Mouse (Mus musculus) small intestine, adult 2 months (tissue): ENCODE data around the gene Zfp493. TPM values are rescaled to one million over a fixed set of nuclear protein-coding genes. Genes with fewer than 3 reads are reported as not detected.
"Not testable (repeated sequence)": the region's sequence is repeated elsewhere in the genome, so short reads cannot be mapped to it uniquely, and the experiment has no call there.

Experiments used
- H3K27ac ChIP-seq: fragments of 200-500 bp; 2 replicates; pipeline ENCODE4 v1.5.1; 2012; ENCODE audit warnings: low read depth, low read length, control low read depth, inconsistent platforms; ENCODE audit not compliant: insufficient read depth
- H3K27me3 ChIP-seq: fragments of 200-500 bp; 2 replicates; pipeline ENCODE4 v1.6.1; 2012; ENCODE audit warnings: mild to moderate bottlenecking, moderate library complexity, low read length, inconsistent platforms; ENCODE audit not compliant: control insufficient read depth, insufficient read depth
- H3K36me3 ChIP-seq: fragments of 200-500 bp; 2 replicates; pipeline ENCODE4 v1.6.1; 2012; ENCODE audit warnings: mild to moderate bottlenecking, low read length, control low read depth, inconsistent platforms; ENCODE audit not compliant: control insufficient read depth, insufficient read depth
- H3K4me1 ChIP-seq: fragments of 200-500 bp; 2 replicates; pipeline ENCODE4 v1.6.1; 2012; ENCODE audit warnings: low read length, inconsistent platforms, mixed read lengths; ENCODE audit not compliant: control insufficient read depth, insufficient read depth, insufficient read length
- H3K4me3 ChIP-seq: fragments of 200-500 bp; 2 replicates; pipeline ENCODE4 v1.5.1; 2012; ENCODE audit warnings: low read depth, mild to moderate bottlenecking, control low read depth, inconsistent platforms, low read length, moderate library complexity
- CTCF ChIP-seq: fragments of 200-500 bp; IDR thresholded peaks from 2 replicates; pipeline ENCODE4 v1.5.1; 2012; ENCODE audit warnings: low read depth, mild to moderate bottlenecking, control low read depth, inconsistent platforms, low read length, moderate library complexity, mixed read lengths; ENCODE audit not compliant: insufficient replicate concordance, insufficient read length; ENCODE audit errors: extremely low read depth
- POLR2A ChIP-seq: fragments of 200-500 bp; IDR thresholded peaks from 2 replicates; pipeline ENCODE4 v1.6.1; 2012; ENCODE audit warnings: low read depth, mild to moderate bottlenecking, control low read depth, inconsistent platforms, low read length, moderate library complexity
- WGBS: fragments of 180-500 bp; shearing (Covaris S2); methylation state at CpG from one replicate; pipeline ENCODE4 v1.1.7; 2018; 5-methylcytosine and 5-hydroxymethylcytosine counted together
- polyA plus RNA-seq: library from polyadenylated mRNA; depleted of rRNA; stranded (reverse); fragments of >200 nt; gene quantifications from 2 replicates; pipeline ENCODE4 v1.2.3, GENCODE M21; 2012; rRNA removed

Gene Zfp493
- polyA plus RNA-seq, 1 experiment = 0.22 TPM

- H3K4me3 ChIP-seq = peak within 1 kb of the TSS; percentile 86
- TF ChIP-seq POLR2A (no peak), CTCF (no peak)
- no peaks in the 10 kb centered on the region for H3K27me3 ChIP-seq
- 2% methylated on average over 31 of the region's 31 CpGs for WGBS
- H3K4me1 ChIP-seq = peaks cover 2% of the 10 kb centered on the region; the same call in 1 of the 2 replicates
- peak within 1 kb of the TSS; percentile 96 for H3K27ac ChIP-seq
- peaks cover 4% of the 10 kb centered on the region for H3K36me3 ChIP-seq
These were observed 34.5 kb downstream of the Zfp493 start, which contains the start of gene Zfp273 for GRCm38 (mm10) chr13:67813710-67814660. Gene Zfp273 (plus strand): TSS chr13:67813740.

- H3K36me3 ChIP-seq = peaks cover 14% of the 10 kb centered on the region
- H3K4me3 ChIP-seq = no peak overlapping the region
- H3K27ac ChIP-seq = no peak overlapping the region
- TF ChIP-seq POLR2A (no peak), CTCF (no peak)
- H3K27me3 ChIP-seq = no peaks in the 10 kb centered on the region
- 69% methylated on average over 1 of the region's 1 CpGs for WGBS
- peaks cover 2% of the 10 kb centered on the region; the same call in 1 of the 2 replicates for H3K4me1 ChIP-seq
These were observed 39.1 kb downstream of the Zfp493 start for GRCm38 (mm10) chr13:67818636-67819035.

GRCm38 (mm10) chr13:67830911-67831336, 51.4 kb downstream of the Zfp493 start, which contains the start of gene Gm10037:
Gene Gm10037 (plus strand): TSS chr13:67831106.
- Histone ChIP-seq H3K4me3 (peak within 1 kb of the TSS; percentile 86), H3K4me1 (no peaks in the 10 kb centered on the region), H3K27me3 (no peaks in the 10 kb centered on the region), H3K27ac (no peak within 1 kb of the TSS), H3K36me3 (peaks cover 1% of the 10 kb centered on the region; the same call in 1 of the 2 replicates)
- 3% methylated on average over 14 of the region's 14 CpGs for WGBS
- no peak; the same call in 1 of the 2 replicates for TF ChIP-seq CTCF
- no peak for TF ChIP-seq POLR2A

GRCm38 (mm10) chr13:67833137-67833536, 53.6 kb downstream of the Zfp493 start:
- H3K4me3 ChIP-seq, H3K27ac ChIP-seq, H3K27me3 ChIP-seq, H3K4me1 ChIP-seq, H3K36me3 ChIP-seq: not testable (repeated sequence)

Other genes with a start within 250 kb of the Zfp493 start
- 1.2 TPM in 2 replicates for gene Zfp748, start 225.9 kb upstream of the Zfp493 start, polyA plus RNA-seq
- gene Zfp729b, start 170.0 kb upstream of the Zfp493 start, polyA plus RNA-seq = 0.01 and 0.08 TPM in 2 replicates
- not detected in 2 replicates for gene Gm49345, start 141.9 kb upstream of the Zfp493 start, polyA plus RNA-seq
- gene Zfp729a, start 141.9 kb upstream of the Zfp493 start, polyA plus RNA-seq = 0.09 and 0.46 TPM in 2 replicates
- 1.4 and 2.2 TPM in 2 replicates for gene Zfp738, start 92.6 kb upstream of the Zfp493 start, polyA plus RNA-seq
- 0.08 and 0.13 TPM in 2 replicates for gene Zfp65, start 50.5 kb upstream of the Zfp493 start, polyA plus RNA-seq
- gene Zfp85, start 24.5 kb upstream of the Zfp493 start, polyA plus RNA-seq = 0.10 TPM in 1 of 2 replicates, not detected in the other
- 0.19 TPM in 1 of 2 replicates, not detected in the other for gene Zfp273, start 34.0 kb downstream of the Zfp493 start, polyA plus RNA-seq
- gene Gm10037, start 51.4 kb downstream of the Zfp493 start, polyA plus RNA-seq = not detected in 2 replicates
- not detected in 2 replicates for gene BC048507, start 83.6 kb downstream of the Zfp493 start, polyA plus RNA-seq